Mouse (Mus musculus): ENCODE data around the gene Setd6. TPM values are rescaled to one million over a fixed set of nuclear protein-coding genes. Genes with fewer than 3 reads are reported as not detected.

Setd6 gene
- polyA plus RNA-seq, 1 experiment from 2014 or later, result 26.3 TPM

Small RNA genes within 50 kb of the gene (microRNA-seq; reads per million reads assigned to microRNA genes)
- gene Mir7073, result 1.4 reads per million

Other genes starting within 250 kb of the Setd6 start
- gene Csnk2a2, start 225.8 kb upstream of the Setd6 start, polyA plus RNA-seq (2016; fragmentation: Nextera tagmentation; extraction: Ambion mirVana), result 10.3 and 11.0 TPM in 2 replicates
- 0.18 and 0.59 TPM in 2 replicates for gene Ccdc113, start 181.8 kb upstream of the Setd6 start, polyA plus RNA-seq (2016; fragmentation: Nextera tagmentation; extraction: Ambion mirVana)
- not detected in 2 replicates for gene Prss54, start 139.5 kb upstream of the Setd6 start, polyA plus RNA-seq (2016; fragmentation: Nextera tagmentation; extraction: Ambion mirVana)
- 20.2 and 21.9 TPM in 2 replicates for gene Gins3, start 82.4 kb upstream of the Setd6 start, polyA plus RNA-seq (2016; fragmentation: Nextera tagmentation; extraction: Ambion mirVana)
- gene Ndrg4, start 38.9 kb upstream of the Setd6 start, polyA plus RNA-seq (2016; fragmentation: Nextera tagmentation; extraction: Ambion mirVana), result 75.2 and 77.7 TPM in 2 replicates
- gene Cnot1, start 91.6 kb downstream of the Setd6 start, polyA plus RNA-seq (2016; fragmentation: Nextera tagmentation; extraction: Ambion mirVana), result 88.1 and 94.3 TPM in 2 replicates
- gene Sap18b, start 109.5 kb downstream of the Setd6 start, polyA plus RNA-seq (2016; fragmentation: Nextera tagmentation; extraction: Ambion mirVana), result 330 TPM in 2 replicates
- 19.7 and 19.9 TPM in 2 replicates for gene Slc38a7, start 137.7 kb downstream of the Setd6 start, polyA plus RNA-seq (2016; fragmentation: Nextera tagmentation; extraction: Ambion mirVana)
- 164 and 194 TPM in 2 replicates for gene Got2, start 172.7 kb downstream of the Setd6 start, polyA plus RNA-seq (2016; fragmentation: Nextera tagmentation; extraction: Ambion mirVana)